Mouse (Mus musculus): Measurements from ENCODE around the gene Fzd1. TPM values are rescaled to one million over a fixed set of nuclear protein-coding genes. Genes with fewer than 3 reads are reported as not detected.

Fzd1 gene
- polyA plus RNA-seq, 1 experiment from 2014 or later: 26.7 TPM

GRCm38 (mm10) chr5:4742722-4743121 is 15.1 kb downstream of the Fzd1 start:
- Histone ChIP-seq H3K27me3 (no peaks in the 10 kb centered on the region), H3K9ac (no peak overlapping the region), H3K4me2 (replicated peaks) (no peak overlapping the region), H3K9me3 (replicated peaks) (no peaks in the 10 kb centered on the region), H3K4me1 (no peaks in the 10 kb centered on the region), H3K27ac (replicated peaks) (no peak overlapping the region), H3K36me3 (no peaks in the 10 kb centered on the region), H3K4me3 (replicated peaks) (no peak overlapping the region)
- ATAC-seq (ENCODE audit: insufficient number of reproducible peaks, low FRiP score, low TSS enrichment, low read depth): no peak
- WGBS: 60% methylated on average over 4 of the region's 4 CpGs

- Histone ChIP-seq H3K4me2 (replicated peaks) (no peak overlapping the region), H3K9ac (no peak overlapping the region), H3K4me3 (replicated peaks) (no peak overlapping the region), H3K36me3 (no peaks in the 10 kb centered on the region), H3K27me3 (0 out of 2 replicates have a peak, but pooled peaks cover 2% of the 10 kb centered on the region), H3K9me3 (replicated peaks) (no peaks in the 10 kb centered on the region), H3K4me1 (peaks cover 8% of the 10 kb centered on the region; the same call in 1 of the 2 replicates), H3K27ac (replicated peaks) (no peak overlapping the region)
- WGBS: 52% methylated on average over 6 of the region's 6 CpGs
- no peak for ATAC-seq (ENCODE audit: insufficient number of reproducible peaks, low FRiP score, low TSS enrichment, low read depth)
Measured at GRCm38 (mm10) chr5:4737013-4737412, 20.8 kb downstream of the Fzd1 start.

DNA sequence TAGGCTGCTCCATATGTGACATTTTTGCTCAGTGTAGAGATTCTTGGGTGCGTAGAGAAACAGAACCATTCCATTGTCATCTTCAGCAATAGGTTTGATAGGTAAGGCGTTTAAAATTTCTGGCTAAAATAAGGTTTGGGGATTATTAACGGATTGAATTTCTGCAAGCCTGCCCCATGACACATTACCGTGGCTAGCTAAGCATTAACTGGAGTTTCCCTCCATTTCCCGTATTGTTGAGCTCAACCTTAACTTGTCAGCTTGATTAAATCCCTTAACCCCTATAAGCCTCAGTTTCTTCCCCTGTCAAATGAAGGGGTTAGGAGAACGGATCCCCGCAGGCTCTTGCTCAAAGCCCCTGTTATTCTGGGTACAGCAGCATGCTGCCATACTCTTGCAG is 22.4 kb downstream of the Fzd1 start:
- ATAC-seq (ENCODE audit: insufficient number of reproducible peaks, low FRiP score, low TSS enrichment, low read depth): no peak
- no peak overlapping the region for H3K4me3 ChIP-seq (replicated peaks)
- H3K27ac ChIP-seq (replicated peaks): no peak overlapping the region
- no peaks in the 10 kb centered on the region for H3K9me3 ChIP-seq (replicated peaks)
- H3K36me3 ChIP-seq: no peaks in the 10 kb centered on the region
- 0 out of 2 replicates have a peak, but pooled peaks cover 2% of the 10 kb centered on the region for H3K27me3 ChIP-seq
- H3K4me2 ChIP-seq (replicated peaks): no peak overlapping the region
- H3K4me1 ChIP-seq: peaks cover 8% of the 10 kb centered on the region; the same call in 1 of the 2 replicates
- H3K9ac ChIP-seq: no peak overlapping the region
- 58% methylated on average over 7 of the region's 7 CpGs for WGBS

DNA sequence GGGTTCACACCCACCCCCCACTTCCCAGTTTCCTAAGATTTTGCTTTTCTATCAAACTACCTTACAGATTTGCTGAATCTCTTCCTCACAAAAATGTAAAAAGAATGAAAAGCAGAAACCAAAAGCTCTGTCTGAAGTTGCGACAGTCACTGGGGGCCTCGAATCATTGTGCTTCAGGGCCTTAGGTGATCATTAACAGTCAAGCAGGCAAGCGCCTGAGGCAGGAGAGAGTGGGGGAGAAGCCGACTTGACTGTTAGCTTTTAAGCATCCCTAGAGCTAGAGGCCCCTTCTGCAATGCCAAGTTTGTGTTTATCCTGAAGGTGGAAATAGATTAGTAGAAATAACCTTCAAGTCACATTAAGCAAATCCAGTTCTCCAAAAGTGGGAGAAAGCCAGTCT is 24.6 kb downstream of the Fzd1 start:
- WGBS: 45% methylated on average over 4 of the region's 4 CpGs
- ATAC-seq (ENCODE audit: insufficient number of reproducible peaks, low FRiP score, low TSS enrichment, low read depth): no peak
- Histone ChIP-seq H3K4me2 (replicated peaks) (no peak overlapping the region), H3K9ac (no peak overlapping the region), H3K4me1 (peaks cover 8% of the 10 kb centered on the region; the same call in 1 of the 2 replicates), H3K9me3 (replicated peaks) (no peaks in the 10 kb centered on the region), H3K27me3 (0 out of 2 replicates have a peak, but pooled peaks cover 2% of the 10 kb centered on the region), H3K27ac (replicated peaks) (no peak overlapping the region), H3K4me3 (replicated peaks) (no peak overlapping the region), H3K36me3 (no peaks in the 10 kb centered on the region)

- 26% methylated on average over 10 of the region's 10 CpGs for WGBS
- H3K36me3 ChIP-seq: no peaks in the 10 kb centered on the region
- ATAC-seq (ENCODE audit: insufficient number of reproducible peaks, low FRiP score, low TSS enrichment, low read depth): no peak
- H3K4me1 ChIP-seq: peaks cover 8% of the 10 kb centered on the region; the same call in 1 of the 2 replicates
- no peak overlapping the region for H3K9ac ChIP-seq
- 0 out of 2 replicates have a peak, but pooled peaks cover 2% of the 10 kb centered on the region for H3K27me3 ChIP-seq
- no peak overlapping the region for H3K4me2 ChIP-seq (replicated peaks)
- H3K4me3 ChIP-seq (replicated peaks): no peak overlapping the region
- H3K9me3 ChIP-seq (replicated peaks): no peaks in the 10 kb centered on the region
- no peak overlapping the region for H3K27ac ChIP-seq (replicated peaks)
Measured at GRCm38 (mm10) chr5:4732241-4733229, 25.3 kb downstream of the Fzd1 start.

DNA sequence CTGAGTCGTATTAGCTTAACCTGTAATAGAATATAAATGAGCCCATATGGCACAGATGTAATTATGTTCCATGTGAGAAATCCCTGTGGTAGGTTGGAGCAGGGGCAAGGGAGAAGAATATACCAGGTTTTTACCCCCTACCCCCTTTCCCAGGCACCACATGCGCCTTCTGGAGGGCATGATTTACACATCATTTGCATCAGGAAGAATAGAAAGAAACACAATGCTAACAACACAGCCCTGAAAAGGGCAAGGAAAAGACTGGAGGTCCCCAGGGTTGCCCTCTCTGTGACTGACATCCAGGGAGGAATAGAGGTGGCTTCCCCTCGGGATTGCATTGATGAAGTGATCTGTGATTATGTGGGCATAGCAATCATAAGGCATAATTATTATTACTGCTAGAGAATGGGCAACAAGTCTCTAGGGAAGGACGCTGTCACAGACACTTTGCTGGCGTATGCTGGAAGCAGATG is 26.1 kb downstream of the Fzd1 start:
- 54% methylated on average over 5 of the region's 5 CpGs for WGBS
- no peaks in the 10 kb centered on the region for H3K9me3 ChIP-seq (replicated peaks)
- no peak overlapping the region for H3K4me2 ChIP-seq (replicated peaks)
- H3K36me3 ChIP-seq: no peaks in the 10 kb centered on the region
- H3K27ac ChIP-seq (replicated peaks): no peak overlapping the region
- H3K4me3 ChIP-seq (replicated peaks): no peak overlapping the region
- peaks cover 8% of the 10 kb centered on the region; the same call in 1 of the 2 replicates for H3K4me1 ChIP-seq
- 0 out of 2 replicates have a peak, but pooled peaks cover under 1% of the 10 kb centered on the region for H3K27me3 ChIP-seq
- 0 out of 2 replicates have a peak, but pooled peaks have one; percentile 34 for ATAC-seq (ENCODE audit: insufficient number of reproducible peaks, low FRiP score, low TSS enrichment, low read depth)
- no peak overlapping the region for H3K9ac ChIP-seq

GRCm38 (mm10) chr5:4731064-4731463 is 26.8 kb downstream of the Fzd1 start:
- WGBS: 73% methylated on average over 3 of the region's 3 CpGs
- Histone ChIP-seq H3K9ac (no peak overlapping the region), H3K27me3 (no peaks in the 10 kb centered on the region), H3K4me3 (replicated peaks) (no peak overlapping the region), H3K4me2 (replicated peaks) (no peak overlapping the region), H3K36me3 (no peaks in the 10 kb centered on the region), H3K4me1 (peaks cover 8% of the 10 kb centered on the region; the same call in 1 of the 2 replicates), H3K9me3 (replicated peaks) (no peaks in the 10 kb centered on the region), H3K27ac (replicated peaks) (no peak overlapping the region)
- no peak for ATAC-seq (ENCODE audit: insufficient number of reproducible peaks, low FRiP score, low TSS enrichment, low read depth)

Small RNAs within 50 kb of the gene (microRNA-seq; reads per million reads assigned to microRNA genes)
- gene Gm44483 (ENCODE audit: borderline number of aligned reads): not detected
